In genomic region chr16:13730285-13731255, GRCm38 (mm10) we compare ENCODE assay signal across 8 mouse cellular contexts. TPM values are rescaled to one million over a fixed set of nuclear protein-coding genes. Genes with fewer than 3 reads are reported as not detected.
A peak's percentile ranks its signal among the peaks of the same experiment; 100 is the strongest.
DNase-seq lines count a peak whose midpoint lies in the region; ATAC-seq lines count a peak whose summit lies in the region.

Pla2g10 (minus strand) TSS chr16:13730983.

- 0 out of 2 replicates have a peak, but pooled peaks cover 3% of the 10 kb centered on the region for H3K4me1 ChIP-seq in kidney, embryonic 14.5 days (ENCODE audit: control insufficient read depth, insufficient read depth, low read length)
- peaks cover 9% of the 10 kb centered on the region for H3K4me1 ChIP-seq in embryonic facial prominence, embryonic 10.5 days
- H3K4me1 ChIP-seq in neural tube, embryonic 14.5 days (ENCODE audit: control insufficient read depth, insufficient read depth, low read length), result 0 out of 2 replicates have a peak, but pooled peaks cover 2% of the 10 kb centered on the region

- intact Hi-C loops in left cerebral cortex, postnatal 10 days (cut with DNase I), result loop anchor here (10.0 kb wide), 1 partner anchor 296 kb away; no protein-coding TSS in a partner anchor

- no peaks in the 10 kb centered on the region for H3K36me3 ChIP-seq in kidney, embryonic 14.5 days (ENCODE audit: control insufficient read depth, insufficient read depth, low read length)
- no peaks in the 10 kb centered on the region for H3K36me3 ChIP-seq in embryonic facial prominence, embryonic 10.5 days (replicated peaks)
- H3K36me3 ChIP-seq in neural tube, embryonic 14.5 days (ENCODE audit: control insufficient read depth, insufficient read depth, low read length), result no peaks in the 10 kb centered on the region

- DNase-seq in kidney, postnatal 25 days, result no peak
- peak; percentile 21 for DNase-seq in embryonic facial prominence, embryonic 10.5 days (ENCODE audit: low spot score)
- DNase-seq in kidney, postnatal 4 days, result peak; percentile 50 to 53
- no peak for DNase-seq in left cerebral cortex, postnatal 10 days (ENCODE audit: extremely low spot score in 1 of 2, low spot score in 2 of 2)
- DNase-seq in urinary bladder, postnatal 4 days (ENCODE audit: low spot score in 2 of 2), result no peak
- no peak for DNase-seq in layer of hippocampus, adult 9-10 months (ENCODE audit: low spot score)

- no peaks in the 10 kb centered on the region for H3K9me3 ChIP-seq in kidney, embryonic 14.5 days (ENCODE audit: control insufficient read depth, low read length)
- no peaks in the 10 kb centered on the region for H3K9me3 ChIP-seq in embryonic facial prominence, embryonic 10.5 days
- H3K9me3 ChIP-seq in neural tube, embryonic 14.5 days (ENCODE audit: control insufficient read depth, low read length), result no peaks in the 10 kb centered on the region

- no peaks in the 10 kb centered on the region for H3K27me3 ChIP-seq in kidney, embryonic 14.5 days (ENCODE audit: control insufficient read depth, insufficient read depth, low read length)
- H3K27me3 ChIP-seq in embryonic facial prominence, embryonic 10.5 days (replicated peaks; ENCODE audit: low read depth, poor library complexity, severe bottlenecking), result 0 out of 2 replicates have a peak, but pooled peaks cover 13% of the 10 kb centered on the region
- H3K27me3 ChIP-seq in neural tube, embryonic 14.5 days (ENCODE audit: control insufficient read depth, insufficient read depth, low read length), result no peaks in the 10 kb centered on the region

- 8% methylated on average over 26 of the region's 26 CpGs for WGBS in kidney, embryonic 14.5 days
- 11% methylated on average over 26 of the region's 26 CpGs for WGBS in embryonic facial prominence, embryonic 10.5 days
- 8% methylated on average over 26 of the region's 26 CpGs for WGBS in neural tube, embryonic 14.5 days

- peak; percentile 59; the same call in 1 of the 2 replicates for ATAC-seq in kidney, embryonic 14.5 days (ENCODE audit: low FRiP score, low TSS enrichment)
- ATAC-seq in neural tube, embryonic 14.5 days (ENCODE audit: low read depth), result peak; percentile 61; the same call in 1 of the 2 replicates

- H3K4me3 ChIP-seq in kidney, embryonic 14.5 days (ENCODE audit: low read length), result peak within 1 kb of the TSS; percentile 25
- H3K4me3 ChIP-seq in embryonic facial prominence, embryonic 10.5 days, result peak within 1 kb of the TSS; percentile 38
- H3K4me3 ChIP-seq in neural tube, embryonic 14.5 days (ENCODE audit: low read depth, low read length), result 0 out of 2 replicates have a peak within 1 kb of the TSS, but pooled peaks have one; percentile 10

- peak within 1 kb of the TSS; percentile 44 for H3K4me2 ChIP-seq in kidney, embryonic 14.5 days (replicated peaks; ENCODE audit: low read depth, low read length)
- peak within 1 kb of the TSS; percentile 38 for H3K4me2 ChIP-seq in neural tube, embryonic 14.5 days (ENCODE audit: low read depth, low read length)

- H3K27ac ChIP-seq in kidney, embryonic 14.5 days (ENCODE audit: low read depth, low read length), result no peak within 1 kb of the TSS
- H3K27ac ChIP-seq in embryonic facial prominence, embryonic 10.5 days (replicated peaks), result no peak within 1 kb of the TSS
- no peak within 1 kb of the TSS for H3K27ac ChIP-seq in neural tube, embryonic 14.5 days (ENCODE audit: low read depth, low read length)

- H3K9ac ChIP-seq in kidney, embryonic 14.5 days (ENCODE audit: low read depth, low read length), result no peak within 1 kb of the TSS
- no peak within 1 kb of the TSS for H3K9ac ChIP-seq in neural tube, embryonic 14.5 days (replicated peaks; ENCODE audit: low read depth, low read length)

RNA-seq across cellular contexts. Expression of gene Pla2g10, which starts in this region (rescaled TPM):
- polyA plus RNA-seq in kidney, embryonic 14.5 days (2014; fragmentation: Nextera tagmentation; extraction: Ambion mirVana), result 0.13 TPM in 1 of 2 replicates, not detected in the other
- 0.31 TPM in 1 of 2 replicates, not detected in the other for polyA plus RNA-seq in embryonic facial prominence, embryonic 10.5 days (2016; fragmentation: Nextera tagmentation; extraction: Ambion mirVana)
- 0.55 and 0.71 TPM in 2 replicates for polyA plus RNA-seq in neural tube, embryonic 14.5 days (2014; fragmentation: Nextera tagmentation; extraction: Ambion mirVana)
- total RNA-seq in left cerebral cortex, postnatal 10 days (2021), result not detected

Comparison
In these comparisons a context has a peak if more than half of its experiments do, and no peak if none do; other contexts are left out.
1. DNase-seq: peak in kidney, postnatal 4 days (2 of 2); none in kidney, postnatal 25 days (0 of 2), left cerebral cortex, postnatal 10 days (0 of 2), urinary bladder, postnatal 4 days (0 of 2) and layer of hippocampus, adult 9-10 months (single experiment).
2. Peak in ATAC-seq, H3K4me3 ChIP-seq and H3K4me2 ChIP-seq in kidney, embryonic 14.5 days; RNA of the gene not detected or under 1 TPM.
3. Peak in DNase-seq and H3K4me3 ChIP-seq in embryonic facial prominence, embryonic 10.5 days; RNA of the gene not detected or under 1 TPM.
4. Peak in ATAC-seq, H3K4me3 ChIP-seq and H3K4me2 ChIP-seq in neural tube, embryonic 14.5 days; RNA of the gene not detected or under 1 TPM.
5. Peak in every context shown above with its lines, with median percentiles within 50 percentile points of each other: H3K4me3 ChIP-seq.